Mouse (Mus musculus) embryonic facial prominence, embryonic 14.5 days (tissue): ENCODE data around the gene Slc15a1. TPM values are rescaled to one million over a fixed set of nuclear protein-coding genes. Genes with fewer than 3 reads are reported as not detected.
A peak's percentile ranks its signal among the peaks of the same experiment; 100 is the strongest.

Experiments
- ATAC-seq: fragments of 200-750 bp; cut with Nextera tagmentation; 2 replicates; pipeline ENCODE4 v1.8.0; 2017; ENCODE audit warnings: low read depth, moderate number of reproducible peaks, moderate TSS enrichment
- DNase-seq: peaks from one replicate; pipeline ENCODE4 v3.0.0-alpha.2; 2015; ENCODE audit warnings: low spot score
- H3K27ac ChIP-seq: fragments of 300-500 bp; sonication (generic); replicated peaks from 2 replicates; pipeline ENCODE4 v1.5.1; 2014; ENCODE audit warnings: low read depth, mild to moderate bottlenecking, low read length, moderate library complexity
- H3K27me3 ChIP-seq: fragments of 300-500 bp; sonication (generic); replicated peaks from 2 replicates; pipeline ENCODE4 v1.6.1; 2014; ENCODE audit warnings: low read length; ENCODE audit not compliant: control insufficient read depth, insufficient read depth
- H3K36me3 ChIP-seq: fragments of 300-500 bp; sonication (generic); 2 replicates; pipeline ENCODE4 v1.6.1; 2014; ENCODE audit warnings: low read length, mixed read lengths; ENCODE audit not compliant: control insufficient read depth, insufficient read depth
- H3K4me1 ChIP-seq: fragments of 300-500 bp; sonication (generic); 2 replicates; pipeline ENCODE4 v1.6.1; 2014; ENCODE audit warnings: antibody characterized with exemption, low read length; ENCODE audit not compliant: control insufficient read depth, insufficient read depth
- H3K4me2 ChIP-seq: fragments of 300-500 bp; sonication (generic); 2 replicates; pipeline ENCODE4 v1.6.1; 2014; ENCODE audit warnings: low read depth, mild to moderate bottlenecking, low read length, moderate library complexity, mixed read lengths
- H3K4me3 ChIP-seq: fragments of 300-500 bp; sonication (generic); 2 replicates; pipeline ENCODE4 v1.5.1; 2014; ENCODE audit warnings: low read depth, mild to moderate bottlenecking, low read length
- H3K9ac ChIP-seq: fragments of 300-500 bp; sonication (generic); 2 replicates; pipeline ENCODE4 v1.6.1; 2014; ENCODE audit warnings: low read depth, mild to moderate bottlenecking, low read length, moderate library complexity, mixed read lengths
- H3K9me3 ChIP-seq: fragments of 300-500 bp; sonication (generic); 2 replicates; pipeline ENCODE4 v1.6.1; 2016; ENCODE audit warnings: low read length; ENCODE audit not compliant: control insufficient read depth
- WGBS: fragments of 180-500 bp; shearing (Covaris S2); extraction: QIAGEN DNeasy Blood & Tissue Kit; methylation state at CpG from one replicate; pipeline ENCODE4 v1.1.7; 2014; 5-methylcytosine and 5-hydroxymethylcytosine counted together
- polyA plus RNA-seq: library from polyadenylated mRNA; unstranded; fragments of >200 nt; fragmentation: Nextera tagmentation; extraction: Ambion mirVana; gene quantifications from 2 replicates; pipeline ENCODE4 v1.2.1, GENCODE M21; 2014

Gene Slc15a1
- polyA plus RNA-seq, 1 experiment from 2014 or later: 0.54 TPM

- WGBS: 82% methylated on average over 3 of the region's 3 CpGs
- no peak overlapping the region for H3K4me2 ChIP-seq
- no peaks in the 10 kb centered on the region for H3K9me3 ChIP-seq
- no peaks in the 10 kb centered on the region for H3K4me1 ChIP-seq
- no peak overlapping the region for H3K27ac ChIP-seq
- H3K36me3 ChIP-seq: no peaks in the 10 kb centered on the region
- no peak for DNase-seq
- no peak overlapping the region for H3K9ac ChIP-seq
- H3K4me3 ChIP-seq: no peak overlapping the region
- no peak for ATAC-seq
- H3K27me3 ChIP-seq: no peaks in the 10 kb centered on the region
Measured at GRCm38 (mm10) chr14:121436455-121436854, 68.6 kb downstream of the Slc15a1 start.

DNA sequence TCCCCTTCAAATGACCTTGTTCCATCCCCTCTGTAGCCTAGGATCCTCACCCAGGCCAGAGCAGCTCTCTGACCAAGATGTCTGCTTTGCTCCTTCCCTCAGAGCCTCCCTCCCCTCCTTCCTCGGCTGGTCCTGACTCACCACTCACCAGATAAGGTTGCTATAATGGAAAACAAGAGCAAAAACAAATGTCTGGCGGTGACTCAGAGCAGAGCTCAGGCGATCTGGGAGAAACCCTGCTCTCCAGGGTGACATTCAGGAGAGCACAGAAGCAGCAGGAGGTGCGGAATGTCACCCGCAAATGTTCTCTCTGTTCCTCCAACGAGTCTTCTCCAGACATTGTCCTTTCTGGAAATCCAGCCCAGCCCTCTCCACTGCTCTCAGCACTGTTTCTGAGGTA, 69.3 kb downstream of the Slc15a1 start:
- Histone ChIP-seq H3K27ac (no peak overlapping the region), H3K27me3 (no peaks in the 10 kb centered on the region), H3K4me3 (no peak overlapping the region), H3K4me1 (no peaks in the 10 kb centered on the region), H3K9me3 (no peaks in the 10 kb centered on the region), H3K9ac (no peak overlapping the region), H3K4me2 (no peak overlapping the region), H3K36me3 (no peaks in the 10 kb centered on the region)
- 31% methylated on average over 6 of the region's 6 CpGs for WGBS
- ATAC-seq (no peak; the same call in 1 of the 2 replicates), DNase-seq (no peak)

DNA sequence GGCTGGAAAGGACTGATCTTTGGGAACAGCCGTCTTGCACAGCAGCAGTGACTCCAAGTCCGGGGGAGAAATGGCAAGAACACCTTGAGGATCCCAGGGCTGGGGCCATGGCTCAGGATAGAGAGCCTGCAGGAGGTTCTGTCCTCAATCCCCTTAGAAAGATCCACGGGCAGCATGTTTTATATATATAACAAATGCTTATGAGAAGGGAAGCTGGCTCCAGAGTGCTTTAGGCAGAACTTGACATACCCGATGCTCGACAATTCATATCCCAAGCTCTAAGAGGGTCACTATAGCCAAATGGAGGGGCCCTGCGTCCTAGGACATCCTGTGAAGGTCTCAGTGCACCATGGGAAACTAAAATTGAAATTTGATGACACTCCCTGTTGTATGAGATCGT, 73.8 kb downstream of the Slc15a1 start:
- Histone ChIP-seq H3K27me3 (no peaks in the 10 kb centered on the region), H3K4me2 (no peak overlapping the region), H3K4me3 (no peak overlapping the region), H3K36me3 (no peaks in the 10 kb centered on the region), H3K27ac (no peak overlapping the region), H3K9me3 (peaks cover 10% of the 10 kb centered on the region; the same call in 1 of the 2 replicates), H3K9ac (no peak overlapping the region), H3K4me1 (no peaks in the 10 kb centered on the region)
- DNase-seq (no peak), ATAC-seq (no peak)
- 78% methylated on average over 7 of the region's 7 CpGs for WGBS

- Histone ChIP-seq H3K27ac (no peak overlapping the region), H3K9ac (no peak overlapping the region), H3K27me3 (no peaks in the 10 kb centered on the region), H3K4me3 (no peak overlapping the region), H3K4me2 (no peak overlapping the region), H3K36me3 (no peaks in the 10 kb centered on the region), H3K4me1 (no peaks in the 10 kb centered on the region), H3K9me3 (peaks cover 10% of the 10 kb centered on the region; the same call in 1 of the 2 replicates)
- DNase-seq: no peak
- no peak for ATAC-seq
- WGBS: 76% methylated on average over 17 of the region's 17 CpGs
Measured at GRCm38 (mm10) chr14:121429854-121430535, 75.1 kb downstream of the Slc15a1 start.

DNA sequence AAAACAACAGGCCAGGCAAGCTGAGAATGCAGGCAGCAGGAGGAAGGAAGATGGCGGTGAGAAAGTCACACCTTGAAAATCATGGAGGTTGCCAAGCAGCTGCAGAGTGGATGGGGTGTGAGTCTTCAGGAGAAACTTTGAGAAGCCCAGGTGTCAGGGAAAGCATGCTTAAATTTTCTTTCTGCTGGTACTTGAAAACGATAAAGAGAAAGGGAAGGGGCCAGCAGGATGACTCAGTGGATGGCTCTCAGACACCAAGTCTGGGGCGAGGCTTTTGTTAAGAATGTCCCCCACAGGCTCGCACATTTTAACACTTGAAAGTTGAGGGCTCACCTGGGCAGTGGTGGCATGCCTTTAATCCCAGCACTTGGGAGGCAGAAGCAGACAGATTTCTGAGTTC, 76.9 kb downstream of the Slc15a1 start:
- Histone ChIP-seq H3K4me1 (no peaks in the 10 kb centered on the region), H3K27me3 (no peaks in the 10 kb centered on the region), H3K36me3 (no peaks in the 10 kb centered on the region), H3K4me3 (no peak overlapping the region), H3K9me3 (peaks cover 10% of the 10 kb centered on the region; the same call in 1 of the 2 replicates), H3K9ac (no peak overlapping the region), H3K27ac (no peak overlapping the region), H3K4me2 (no peak overlapping the region)
- no peak for ATAC-seq
- no peak for DNase-seq
- WGBS: 96% methylated on average over 4 of the region's 4 CpGs

GRCm38 (mm10) chr14:121426743-121427142, 78.3 kb downstream of the Slc15a1 start:
- H3K4me2 ChIP-seq: no peak overlapping the region
- ATAC-seq (no peak), DNase-seq (no peak)
- no peak overlapping the region for H3K9ac ChIP-seq
- no peak overlapping the region for H3K4me3 ChIP-seq
- no peaks in the 10 kb centered on the region for H3K4me1 ChIP-seq
- no peaks in the 10 kb centered on the region for H3K27me3 ChIP-seq
- no peaks in the 10 kb centered on the region for H3K36me3 ChIP-seq
- peaks cover 10% of the 10 kb centered on the region; the same call in 1 of the 2 replicates for H3K9me3 ChIP-seq
- no peak overlapping the region for H3K27ac ChIP-seq

- H3K4me1 ChIP-seq: no peaks in the 10 kb centered on the region
- no peaks in the 10 kb centered on the region for H3K27me3 ChIP-seq
- no peak overlapping the region for H3K4me3 ChIP-seq
- H3K9ac ChIP-seq: no peak overlapping the region
- no peak overlapping the region for H3K27ac ChIP-seq
- no peaks in the 10 kb centered on the region for H3K36me3 ChIP-seq
- ATAC-seq (no peak), DNase-seq (no peak)
- no peak overlapping the region for H3K4me2 ChIP-seq
- WGBS: 73% methylated on average over 7 of the region's 7 CpGs
- H3K9me3 ChIP-seq: peaks cover 20% of the 10 kb centered on the region; the same call in 1 of the 2 replicates
Measured at GRCm38 (mm10) chr14:121425004-121425793, 79.9 kb downstream of the Slc15a1 start.

DNA sequence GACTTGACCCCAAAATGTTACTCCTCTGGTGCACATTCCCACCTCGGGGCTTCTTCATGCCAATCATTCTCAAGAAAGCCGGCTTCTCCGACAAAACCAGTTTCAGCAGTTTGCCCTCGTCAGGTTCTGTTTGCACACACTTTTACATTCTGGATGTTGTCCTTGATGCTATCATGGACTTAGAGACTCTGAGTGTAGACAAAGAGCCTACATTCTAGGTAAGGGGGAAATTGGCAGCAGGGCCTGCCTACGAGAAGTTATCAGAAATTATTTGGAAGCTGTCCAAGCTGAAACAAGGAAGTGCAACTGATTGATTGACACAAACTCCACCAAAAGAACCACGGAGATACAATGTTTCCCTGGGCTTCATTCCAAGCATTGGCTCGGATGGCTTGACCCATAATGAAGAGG, 81.7 kb downstream of the Slc15a1 start:
- Histone ChIP-seq H3K9ac (no peak overlapping the region), H3K36me3 (no peaks in the 10 kb centered on the region)

More for the DNA sequence above, 81.7 kb downstream of the Slc15a1 start:
- Histone ChIP-seq H3K9me3 (peaks cover 18% of the 10 kb centered on the region; the same call in 1 of the 2 replicates), H3K27me3 (no peaks in the 10 kb centered on the region), H3K27ac (no peak overlapping the region), H3K4me1 (no peaks in the 10 kb centered on the region), H3K4me3 (no peak overlapping the region), H3K4me2 (no peak overlapping the region)
- ATAC-seq (no peak), DNase-seq (peak; percentile 68)
- 45% methylated on average over 7 of the region's 7 CpGs for WGBS
